Mouse (Mus musculus): ENCODE results near the gene Fcgrt. TPM values are rescaled to one million over a fixed set of nuclear protein-coding genes. Genes with fewer than 3 reads are reported as not detected.

Fcgrt gene
- 25.6 and 32.7 TPM in 2 replicates for polyA plus RNA-seq (2012; rRNA removed)

DNA sequence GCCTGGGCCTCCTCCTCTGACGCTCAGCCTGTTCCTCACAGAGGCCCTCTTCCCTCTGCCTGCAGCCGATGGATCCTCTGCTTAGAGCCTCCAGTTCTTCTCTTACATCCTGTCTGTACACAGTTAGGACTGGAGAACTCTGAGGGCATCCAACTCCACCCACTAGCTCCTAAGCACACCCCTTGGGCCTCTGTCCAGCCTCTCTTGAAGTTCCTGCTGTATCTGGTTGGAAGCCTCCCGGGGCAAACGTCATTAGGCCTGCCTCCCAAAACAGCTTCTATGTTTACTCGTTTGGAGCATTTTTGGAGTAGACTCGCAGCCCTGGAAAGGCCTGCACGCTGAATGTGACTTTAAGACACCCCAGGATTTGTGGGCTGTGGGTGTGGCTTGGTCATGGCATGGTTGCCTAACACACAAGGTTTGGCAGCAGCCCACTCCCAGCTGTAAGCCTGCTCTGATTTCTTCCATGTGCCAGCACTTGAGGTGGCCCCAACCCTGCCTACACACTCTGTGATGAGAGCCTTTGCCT is at the start of gene Fcgrt:
Gene Fcgrt (minus strand): TSS at position 200 of the 529 bp plus-strand sequence.

DNA sequence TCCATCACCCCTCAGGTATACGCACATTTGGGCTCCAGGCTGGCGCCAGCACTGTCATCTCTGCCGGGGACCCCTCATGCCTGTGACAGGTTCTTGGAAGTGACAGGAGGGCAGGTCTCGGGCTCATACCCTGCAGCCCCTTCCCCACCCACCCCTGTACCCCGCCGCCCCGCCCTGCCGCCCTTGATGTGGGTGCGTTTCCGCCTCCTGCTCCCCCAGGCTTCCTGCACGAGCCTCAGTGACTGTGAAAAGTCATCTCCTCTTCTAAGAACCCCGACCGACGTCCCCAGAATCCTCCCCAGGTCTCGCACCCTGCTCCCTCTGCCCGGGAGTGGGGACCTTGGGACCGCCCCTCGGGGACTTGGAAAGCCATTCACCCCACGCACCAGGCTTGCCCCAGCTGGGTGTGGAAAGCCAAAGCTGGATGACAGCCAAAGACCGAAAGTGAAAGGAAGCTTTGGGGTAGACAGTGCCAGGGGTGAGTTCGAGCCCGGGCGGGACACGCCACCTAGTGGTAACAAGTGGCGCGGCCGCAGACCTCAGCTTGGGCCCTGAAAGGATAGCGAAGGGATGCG is 32.4 kb upstream of the Fcgrt start, which contains the start of the genes Gm45713 and Flt3l:
Gene Gm45713 (minus strand): TSS at position 239 of the 575 bp plus-strand sequence.
Gene Flt3l (minus strand): TSS at position 440 of the 575 bp plus-strand sequence.

GRCm38 (mm10) chr7:45128624-45129246 is 25.1 kb upstream of the Fcgrt start, which contains the start of gene Rpl13a:
TSS of gene Rpl13a (minus strand) at chr7:45128761.

DNA sequence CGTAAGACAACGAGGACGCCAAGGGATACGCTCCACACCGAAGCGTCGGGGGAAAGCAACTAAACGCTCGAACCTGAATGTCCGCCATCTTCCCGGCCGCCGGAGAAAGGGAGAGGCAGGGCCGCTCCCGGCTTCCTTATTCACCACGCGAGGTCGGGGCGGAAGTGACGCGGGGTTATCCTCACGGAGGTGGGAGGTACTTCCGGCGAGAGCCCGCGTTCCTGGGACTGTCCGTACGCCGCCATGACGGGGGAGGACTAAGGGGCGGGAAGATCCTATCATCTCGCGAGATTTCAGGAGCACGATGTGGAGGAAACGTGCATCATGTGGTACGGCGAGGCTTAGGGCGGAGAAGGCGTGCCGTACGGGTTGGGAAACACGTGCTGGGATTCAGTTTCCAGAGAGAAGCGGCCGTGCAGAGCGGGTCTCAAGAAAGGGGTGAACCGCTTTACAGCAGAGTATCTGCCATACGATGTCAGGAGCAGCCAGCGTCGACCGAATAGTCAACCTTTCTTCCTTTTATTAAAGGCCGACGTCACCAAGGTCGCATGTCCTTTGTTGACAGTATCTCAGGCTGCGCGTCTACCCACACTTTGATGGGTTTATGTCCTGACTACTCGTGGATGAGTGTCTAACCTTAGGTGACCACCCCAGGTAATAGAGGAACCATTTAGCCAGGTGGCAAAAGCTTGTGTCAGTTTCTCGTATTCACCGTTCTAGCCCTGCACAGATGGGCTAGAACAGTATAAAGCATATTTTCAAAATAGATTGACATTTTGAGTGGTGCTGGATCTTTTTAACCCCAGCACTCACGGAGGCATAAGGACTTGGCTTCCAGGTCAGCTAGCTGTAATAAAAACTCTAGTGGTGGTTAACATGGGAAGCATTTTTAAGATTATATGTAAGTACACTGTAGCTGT is 20.8 kb upstream of the Fcgrt start, which contains the start of gene Rps11:
Gene Rps11 (minus strand): TSS at position 216 of the 920 bp plus-strand sequence.

GRCm38 (mm10) chr7:45092048-45092447 is 11.6 kb downstream of the Fcgrt start, which contains the start of gene Rcn3:
TSS of gene Rcn3 (minus strand) at chr7:45092221.

DNA sequence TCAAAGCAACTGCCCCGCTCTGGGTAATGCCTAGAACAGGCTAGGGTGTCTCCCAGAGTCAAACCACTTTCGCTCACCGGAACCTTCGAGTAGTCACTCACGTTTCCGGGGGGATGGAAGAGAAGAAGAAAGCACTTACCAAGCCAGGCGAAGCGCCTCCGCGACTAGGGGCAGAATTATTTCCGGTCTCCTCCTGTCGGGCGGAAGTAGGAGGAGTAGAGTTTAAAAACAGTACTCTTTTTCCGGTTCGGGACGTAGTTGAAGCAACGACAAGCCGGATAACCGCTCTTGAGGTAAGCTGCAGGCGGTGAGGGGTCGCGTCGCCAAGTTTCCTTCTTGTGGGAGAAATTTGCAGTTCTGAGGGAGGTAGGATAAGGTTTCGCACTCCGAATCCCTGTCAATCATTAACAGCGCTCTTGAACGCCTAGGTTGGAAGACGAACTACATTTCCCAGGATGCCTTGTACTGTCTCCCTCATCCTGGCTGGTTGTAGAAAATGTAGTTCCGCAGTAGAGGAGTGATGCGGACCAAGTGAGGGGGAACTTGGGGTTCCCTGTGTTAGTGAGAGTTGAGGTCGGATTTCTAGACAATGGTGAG is 41.3 kb downstream of the Fcgrt start, which contains the start of the genes Nosip and Prrg2:
Gene Nosip (plus strand): TSS at position 191 of the 597 bp plus-strand sequence.
Gene Prrg2 (minus strand): TSS at position 439 of the 597 bp plus-strand sequence.

DNA sequence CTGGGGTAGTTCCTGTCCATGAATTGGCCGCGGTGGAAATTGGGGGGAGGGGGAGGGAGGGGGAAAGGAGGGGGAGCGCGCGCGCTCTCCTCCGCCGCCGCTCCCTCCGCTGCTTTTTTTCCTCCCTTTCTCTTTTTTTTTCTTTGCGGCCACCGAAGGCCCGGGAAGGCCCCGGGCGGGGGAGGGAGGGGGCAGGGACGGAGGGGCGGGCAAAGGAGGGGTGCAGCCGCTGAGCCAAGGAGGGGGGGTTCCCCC is 50.9 kb downstream of the Fcgrt start, which contains the start of gene Prr12:
Gene Prr12 (minus strand): TSS at position 20 of the 255 bp plus-strand sequence.

Other genes with a start within 250 kb of the Fcgrt start
- gene Pnkp, start 246.7 kb downstream of the Fcgrt start, polyA plus RNA-seq (2012; rRNA removed): 25.5 and 34.7 TPM in 2 replicates
- gene Ptov1, start 234.1 kb downstream of the Fcgrt start, polyA plus RNA-seq (2012; rRNA removed): 136 and 176 TPM in 2 replicates
- 129 and 224 TPM in 2 replicates for gene Med25, start 211.1 kb downstream of the Fcgrt start, polyA plus RNA-seq (2012; rRNA removed)
- 47.7 and 54.0 TPM in 2 replicates for gene Fuz, start 207.8 kb downstream of the Fcgrt start, polyA plus RNA-seq (2012; rRNA removed)
- gene Ap2a1, start 174.4 kb downstream of the Fcgrt start, polyA plus RNA-seq (2012; rRNA removed): 46.2 and 50.4 TPM in 2 replicates
- not detected in 2 replicates for gene Tsks, start 160.6 kb downstream of the Fcgrt start, polyA plus RNA-seq (2012; rRNA removed)
- gene Cpt1c, start 129.0 kb downstream of the Fcgrt start, polyA plus RNA-seq (2012; rRNA removed): 8.3 and 10.7 TPM in 2 replicates
- 35.4 and 37.3 TPM in 2 replicates for gene Prmt1, start 117.3 kb downstream of the Fcgrt start, polyA plus RNA-seq (2012; rRNA removed)
- 42.0 and 48.4 TPM in 2 replicates for gene Irf3, start 106.2 kb downstream of the Fcgrt start, polyA plus RNA-seq (2012; rRNA removed)
- 15.0 and 16.7 TPM in 2 replicates for gene Bcl2l12, start 105.1 kb downstream of the Fcgrt start, polyA plus RNA-seq (2012; rRNA removed)
- gene Scaf1, start 87.5 kb downstream of the Fcgrt start, polyA plus RNA-seq (2012; rRNA removed): 39.9 and 41.0 TPM in 2 replicates
- gene Rras, start 85.9 kb downstream of the Fcgrt start, polyA plus RNA-seq (2012; rRNA removed): 83.5 and 105 TPM in 2 replicates
- 6.7 and 6.9 TPM in 2 replicates for gene Prr12, start 51.0 kb downstream of the Fcgrt start, polyA plus RNA-seq (2012; rRNA removed)
- gene Nosip, start 41.4 kb downstream of the Fcgrt start, polyA plus RNA-seq (2012; rRNA removed): 34.9 and 38.4 TPM in 2 replicates
- gene Prrg2, start 41.2 kb downstream of the Fcgrt start, polyA plus RNA-seq (2012; rRNA removed): 87.1 and 134 TPM in 2 replicates
- gene Rcn3, start 11.6 kb downstream of the Fcgrt start, polyA plus RNA-seq (2012; rRNA removed): 91.6 and 110 TPM in 2 replicates
- gene Rps11, start 20.6 kb upstream of the Fcgrt start, polyA plus RNA-seq (2012; rRNA removed): 64.2 and 69.2 TPM in 2 replicates
- 383 and 516 TPM in 2 replicates for gene Rpl13a, start 24.9 kb upstream of the Fcgrt start, polyA plus RNA-seq (2012; rRNA removed)
- gene Gm45713, start 32.4 kb upstream of the Fcgrt start, polyA plus RNA-seq (2012; rRNA removed): 0.29 TPM in 1 of 2 replicates, not detected in the other
- 13.0 and 17.0 TPM in 2 replicates for gene Flt3l, start 32.6 kb upstream of the Fcgrt start, polyA plus RNA-seq (2012; rRNA removed)
- gene Pih1d1, start 50.5 kb upstream of the Fcgrt start, polyA plus RNA-seq (2012; rRNA removed): 20.8 and 21.0 TPM in 2 replicates
- gene Aldh16a1, start 50.7 kb upstream of the Fcgrt start, polyA plus RNA-seq (2012; rRNA removed): 28.8 and 40.0 TPM in 2 replicates
- 0.02 TPM in 1 of 2 replicates, not detected in the other for gene Slc17a7, start 60.1 kb upstream of the Fcgrt start, polyA plus RNA-seq (2012; rRNA removed)
- 0.05 TPM in 1 of 2 replicates, not detected in the other for gene Gfy, start 75.7 kb upstream of the Fcgrt start, polyA plus RNA-seq (2012; rRNA removed)
- not detected in 2 replicates for gene Pth2, start 77.1 kb upstream of the Fcgrt start, polyA plus RNA-seq (2012; rRNA removed)
- gene Ccdc155, start 101.0 kb upstream of the Fcgrt start, polyA plus RNA-seq (2012; rRNA removed): 0.10 TPM in 1 of 2 replicates, not detected in the other
- gene Dkkl1, start 108.3 kb upstream of the Fcgrt start, polyA plus RNA-seq (2012; rRNA removed): 12.6 and 13.9 TPM in 2 replicates
- 10.2 and 10.8 TPM in 2 replicates for gene Tead2, start 111.9 kb upstream of the Fcgrt start, polyA plus RNA-seq (2012; rRNA removed)
- 6.6 and 13.4 TPM in 2 replicates for gene Cd37, start 135.3 kb upstream of the Fcgrt start, polyA plus RNA-seq (2012; rRNA removed)
- gene Slc6a16, start 137.2 kb upstream of the Fcgrt start, polyA plus RNA-seq (2012; rRNA removed): 0.04 TPM in 1 of 2 replicates, not detected in the other
- not detected in 2 replicates for gene Slc6a21, start 173.7 kb upstream of the Fcgrt start, polyA plus RNA-seq (2012; rRNA removed)
- gene Trpm4, start 229.9 kb upstream of the Fcgrt start, polyA plus RNA-seq (2012; rRNA removed): 50.9 and 54.1 TPM in 2 replicates
- gene Hrc, start 231.4 kb upstream of the Fcgrt start, polyA plus RNA-seq (2012; rRNA removed): 0.43 and 1.2 TPM in 2 replicates

Data from stomach, adult 2 months (tissue).